19 mouse cellular contexts compared by ENCODE assay signal in the genomic region with DNA sequence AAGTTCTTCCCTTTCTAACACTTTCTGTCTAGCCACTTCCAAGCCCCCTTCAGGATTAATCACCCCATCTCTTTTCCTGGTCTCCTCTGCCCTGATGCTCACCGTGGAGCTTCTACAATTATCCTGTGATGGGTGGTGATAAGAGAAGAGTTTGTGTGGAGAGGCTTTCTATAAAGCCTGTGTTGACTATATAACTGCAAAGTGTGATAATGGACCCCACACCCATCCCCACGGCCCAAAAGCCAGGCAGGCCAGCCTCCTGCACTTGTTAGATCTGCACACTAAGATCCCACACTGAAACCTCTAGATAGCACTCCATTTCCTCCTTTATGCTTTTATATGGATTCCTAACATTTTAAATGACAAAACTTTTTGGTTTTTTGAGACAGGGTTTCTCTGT. TPM values are rescaled to one million over a fixed set of nuclear protein-coding genes. Genes with fewer than 3 reads are reported as not detected.
"Had no signal": no experiment of that assay in that cellular context is flagged by ENCODE, and none has a peak within 500 bp of the region (broad histone marks: within the 10 kb centered on the region; RNA-seq: fewer than 3 reads in every experiment).

No protein-coding gene starts in this region.

- H3K9ac ChIP-seq: limb, embryonic 15.5 days; lung, embryonic 14.5 days; midbrain, embryonic 12.5 days; neural tube, embryonic 13.5 days had no signal

- H3K4me1 ChIP-seq: limb, embryonic 15.5 days; midbrain, embryonic 12.5 days; neural tube, embryonic 13.5 days had no signal

- H3K27me3 ChIP-seq: limb, embryonic 15.5 days; megakaryocyte, embryonic 14.5 days; midbrain, embryonic 12.5 days had no signal

- H3K36me3 ChIP-seq: limb, embryonic 15.5 days; midbrain, embryonic 12.5 days; neural tube, embryonic 13.5 days had no signal

- DNase-seq: kidney, adult 8-10 months; kidney, postnatal 10 days; layer of hippocampus, adult 9-11 months; layer of hippocampus, postnatal 36 days; lung, embryonic 14.5 days; lung, postnatal 10 days; lung, postnatal 4 days; retina, postnatal 1 day; right cerebral cortex, postnatal 4 days; thymus, postnatal 4 days had no signal

- H3K9me3 ChIP-seq: limb, embryonic 15.5 days; megakaryocyte, embryonic 14.5 days; midbrain, embryonic 12.5 days; neural tube, embryonic 13.5 days had no signal

- H3K4me3 ChIP-seq: limb, embryonic 15.5 days; megakaryocyte, embryonic 14.5 days; midbrain, embryonic 12.5 days; neural tube, embryonic 13.5 days had no signal

- ATAC-seq: inflammation-experienced regulatory T-cells, adult 6 months; intestine, postnatal 0 days; midbrain, embryonic 16.5 days had no signal

- H3K4me2 ChIP-seq: limb, embryonic 15.5 days; lung, embryonic 14.5 days; midbrain, embryonic 12.5 days; neural tube, embryonic 13.5 days had no signal

- H3K27ac ChIP-seq: limb, embryonic 15.5 days; midbrain, embryonic 12.5 days; neural tube, embryonic 13.5 days had no signal

RNA-seq across cellular contexts. Expression of gene Vsx2, which starts 51.5 kb away (rescaled TPM):
- polyA plus RNA-seq: inflammation-experienced regulatory T-cells, adult 6 months; intestine, postnatal 0 days; spleen, adult 2 months; stomach, embryonic 16.5 days had no signal
